Mouse (Mus musculus) neural tube, embryonic 11.5 days (tissue): ENCODE results near the gene Nfrkb. TPM values are rescaled to one million over a fixed set of nuclear protein-coding genes. Genes with fewer than 3 reads are reported as not detected.

Experiments used
- ATAC-seq: fragments of 200-750 bp; cut with Nextera tagmentation; 2 replicates; pipeline ENCODE4 v1.8.0; 2017; ENCODE audit warnings: moderate number of reproducible peaks, mild to moderate bottlenecking, moderate TSS enrichment, moderate library complexity; ENCODE audit not compliant: insufficient read depth, low FRiP score, low TSS enrichment
- DNase-seq: peaks from one replicate; pipeline ENCODE4 v3.0.0-alpha.2; 2015; ENCODE audit warnings: low spot score
- H3K27ac ChIP-seq: fragments of 300-500 bp; sonication (generic); 2 replicates; pipeline ENCODE4 v1.5.1; 2014; ENCODE audit warnings: low read depth, mild to moderate bottlenecking, low read length
- H3K27me3 ChIP-seq: fragments of 300-500 bp; sonication (generic); 2 replicates; pipeline ENCODE4 v1.6.1; 2014; ENCODE audit warnings: mild to moderate bottlenecking, low read length, mixed read lengths; ENCODE audit not compliant: control insufficient read depth, insufficient read depth
- H3K36me3 ChIP-seq: fragments of 300-500 bp; sonication (generic); 2 replicates; pipeline ENCODE4 v1.6.1; 2014; ENCODE audit warnings: mild to moderate bottlenecking, low read length, moderate library complexity, mixed read lengths; ENCODE audit not compliant: control insufficient read depth, insufficient read depth
- H3K4me1 ChIP-seq: fragments of 300-500 bp; sonication (generic); 2 replicates; pipeline ENCODE4 v1.6.1; 2014; ENCODE audit warnings: low read length, mixed read lengths; ENCODE audit not compliant: control insufficient read depth, insufficient read depth
- H3K4me2 ChIP-seq: fragments of 300-500 bp; sonication (generic); 2 replicates; pipeline ENCODE4 v1.6.1; 2014; ENCODE audit warnings: low read depth, mild to moderate bottlenecking, moderate library complexity
- H3K4me3 ChIP-seq: fragments of 300-500 bp; sonication (generic); 2 replicates; pipeline ENCODE4 v1.5.1; 2014; ENCODE audit warnings: low read depth, low read length
- H3K9ac ChIP-seq: fragments of 300-500 bp; sonication (generic); 2 replicates; pipeline ENCODE4 v1.6.1; 2014; ENCODE audit warnings: mild to moderate bottlenecking, low read length
- H3K9me3 ChIP-seq: fragments of 300-500 bp; sonication (generic); 2 replicates; pipeline ENCODE4 v1.6.1; 2016; ENCODE audit warnings: low read length; ENCODE audit not compliant: control insufficient read depth
- WGBS: fragments of 180-500 bp; shearing (Covaris S2); extraction: QIAGEN DNeasy Blood & Tissue Kit; methylation state at CpG from one replicate; pipeline ENCODE4 v1.1.7; 2014; 5-methylcytosine and 5-hydroxymethylcytosine counted together
- polyA plus RNA-seq: library from polyadenylated mRNA; unstranded; fragments of >200 nt; fragmentation: Nextera tagmentation; extraction: Ambion mirVana; gene quantifications from 2 replicates; pipeline ENCODE4 v1.2.1, GENCODE M21; 2014

The Nfrkb gene
- polyA plus RNA-seq, 1 experiment from 2014 or later: 22.1 TPM

GRCm38 (mm10) chr9:31363698-31364609, 22.0 kb upstream of the Nfrkb start:
- Histone ChIP-seq H3K4me2 (no peak overlapping the region), H3K4me1 (no peaks in the 10 kb centered on the region), H3K9ac (no peak overlapping the region), H3K4me3 (no peak overlapping the region), H3K9me3 (no peaks in the 10 kb centered on the region), H3K27me3 (no peaks in the 10 kb centered on the region), H3K27ac (no peak overlapping the region), H3K36me3 (peaks cover 3% of the 10 kb centered on the region; the same call in 1 of the 2 replicates)
- 90% methylated on average over 9 of the region's 9 CpGs for WGBS
- DNase-seq (no peak), ATAC-seq (no peak)

DNA sequence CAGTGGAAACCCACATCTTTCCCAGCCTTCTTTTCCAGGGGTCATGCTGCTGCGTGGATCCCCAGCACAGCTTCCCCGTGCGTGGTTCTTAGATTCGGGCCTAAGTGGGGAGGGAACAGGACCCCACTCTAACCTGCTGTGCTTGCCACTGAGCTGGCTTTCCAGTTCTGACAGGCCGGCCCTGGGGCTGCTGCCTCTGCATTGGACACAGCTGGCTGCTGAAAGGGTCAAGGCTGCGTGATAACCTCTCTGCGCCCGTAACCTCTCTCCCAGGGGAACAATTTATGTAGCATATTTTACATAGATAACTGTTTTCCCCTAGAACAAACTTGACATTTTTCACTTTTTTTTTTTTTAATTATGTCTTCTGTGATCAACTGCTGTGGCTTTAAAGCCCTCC, 20.9 kb upstream of the Nfrkb start:
- Histone ChIP-seq H3K4me3 (no peak overlapping the region), H3K36me3 (peaks cover 3% of the 10 kb centered on the region; the same call in 1 of the 2 replicates), H3K4me2 (no peak overlapping the region), H3K9ac (no peak overlapping the region), H3K27ac (no peak overlapping the region), H3K4me1 (no peaks in the 10 kb centered on the region), H3K9me3 (no peaks in the 10 kb centered on the region), H3K27me3 (no peaks in the 10 kb centered on the region)
- 83% methylated on average over 8 of the region's 8 CpGs for whole genome bisulfite sequencing
- ATAC-seq (no peak), DNase-seq (no peak)

- ATAC-seq: no peak
- H3K36me3 ChIP-seq: 0 out of 2 replicates have a peak, but pooled peaks cover 3% of the 10 kb centered on the region
- no peaks in the 10 kb centered on the region for H3K4me1 ChIP-seq
Measured at GRCm38 (mm10) chr9:31371740-31372139, 14.3 kb upstream of the Nfrkb start.

GRCm38 (mm10) chr9:31376661-31377060, 9.3 kb upstream of the Nfrkb start:
- Histone ChIP-seq H3K27me3 (no peaks in the 10 kb centered on the region), H3K4me3 (no peak overlapping the region), H3K4me1 (no peaks in the 10 kb centered on the region), H3K27ac (no peak overlapping the region), H3K36me3 (no peaks in the 10 kb centered on the region), H3K4me2 (no peak overlapping the region), H3K9ac (no peak overlapping the region), H3K9me3 (no peaks in the 10 kb centered on the region)
- no peak for ATAC-seq
- DNase-seq: no peak

More at GRCm38 (mm10) chr9:31371740-31372139, 14.3 kb upstream of the Nfrkb start:
- Histone ChIP-seq H3K9ac (no peak overlapping the region), H3K4me2 (no peak overlapping the region), H3K27ac (no peak overlapping the region), H3K4me3 (no peak overlapping the region), H3K9me3 (no peaks in the 10 kb centered on the region), H3K27me3 (no peaks in the 10 kb centered on the region)
- WGBS: 97% methylated on average over 3 of the region's 3 CpGs
- no peak for DNase-seq

DNA sequence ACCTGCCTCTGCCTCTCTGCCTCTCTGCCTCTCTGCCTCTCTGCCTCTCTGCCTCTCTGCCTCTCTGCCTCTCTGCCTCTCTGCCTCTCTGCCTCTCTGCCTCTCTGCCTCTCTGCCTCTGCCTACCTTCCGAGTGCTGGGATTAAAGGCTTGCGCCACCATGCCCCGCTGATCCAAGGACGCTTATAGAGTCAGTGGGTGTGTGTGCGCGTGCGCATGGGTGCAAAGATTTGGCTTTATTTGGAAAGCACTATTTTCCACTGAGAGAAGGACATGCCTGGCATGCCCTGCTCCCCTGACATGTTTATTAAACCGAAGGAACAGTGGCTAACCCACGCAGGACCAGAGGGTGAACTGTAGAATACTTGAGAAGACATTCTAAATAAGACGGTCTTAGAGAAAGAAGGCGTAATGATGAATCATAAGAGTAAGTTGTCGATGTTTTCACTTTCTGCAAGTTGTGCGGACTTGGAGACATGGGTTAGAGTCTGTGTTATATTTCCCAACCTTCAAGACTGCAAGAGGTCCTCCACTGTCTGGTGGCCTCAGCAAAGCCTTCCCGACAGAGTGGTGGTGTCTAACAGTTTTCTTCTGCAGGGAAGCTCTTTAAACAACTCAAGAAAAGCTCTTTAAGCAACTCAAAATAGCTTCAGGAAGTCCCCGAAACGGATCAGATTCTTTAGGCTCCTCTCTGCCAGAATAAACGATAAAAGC, 1.0 kb upstream of the Nfrkb start:
- no peaks in the 10 kb centered on the region for H3K36me3 ChIP-seq
- H3K27ac ChIP-seq: no peak overlapping the region
- ATAC-seq (no peak), DNase-seq (no peak)
- no peaks in the 10 kb centered on the region for H3K27me3 ChIP-seq
- no peak overlapping the region for H3K9ac ChIP-seq
- no peaks in the 10 kb centered on the region for H3K9me3 ChIP-seq
- no peak overlapping the region for H3K4me3 ChIP-seq
- peak overlapping the region; percentile 60; the same call in 1 of the 2 replicates for H3K4me2 ChIP-seq
- peaks cover 6% of the 10 kb centered on the region; the same call in 1 of the 2 replicates for H3K4me1 ChIP-seq
- WGBS: 85% methylated on average over 17 of the region's 17 CpGs

GRCm38 (mm10) chr9:31385500-31385869, 507 bp upstream of the Nfrkb start:
- Histone ChIP-seq H3K27me3 (no peaks in the 10 kb centered on the region), H3K27ac (no peak overlapping the region)
- DNase-seq: no peak

GRCm38 (mm10) chr9:31386368-31387180, 582 bp downstream of the Nfrkb start:
- WGBS: 13% methylated on average over 40 of the region's 44 CpGs

More at GRCm38 (mm10) chr9:31385500-31385869, 507 bp upstream of the Nfrkb start:
- H3K4me1 ChIP-seq: peaks cover 6% of the 10 kb centered on the region; the same call in 1 of the 2 replicates
- peak overlapping the region; percentile 83 for H3K4me3 ChIP-seq
- H3K4me2 ChIP-seq: peak overlapping the region; percentile 60
- peak overlapping the region; percentile 79 for H3K9ac ChIP-seq
- H3K36me3 ChIP-seq: no peaks in the 10 kb centered on the region
- ATAC-seq: peak; percentile 36
- no peaks in the 10 kb centered on the region for H3K9me3 ChIP-seq
- 34% methylated on average over 4 of the region's 4 CpGs for WGBS

DNA sequence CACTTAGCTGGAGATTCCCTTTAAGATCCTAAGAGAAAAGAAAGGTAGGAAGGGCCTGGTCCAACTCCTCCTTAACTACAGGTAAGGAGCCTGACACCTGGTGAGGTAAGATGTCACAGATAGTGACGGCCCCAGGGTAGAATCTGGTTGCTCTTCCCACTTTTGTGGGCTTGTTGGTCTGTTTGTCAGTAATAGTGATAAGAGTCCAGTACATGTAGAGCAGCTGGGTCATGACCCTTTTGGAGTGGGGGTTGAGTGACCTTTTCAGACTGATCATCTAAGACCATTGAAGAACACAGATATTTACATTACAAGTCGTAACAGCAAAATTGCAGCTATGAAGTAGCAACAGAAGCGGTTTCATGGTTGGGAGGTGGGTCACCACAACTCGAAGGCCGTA, 1.2 kb downstream of the Nfrkb start:
- Histone ChIP-seq H3K36me3 (no peaks in the 10 kb centered on the region), H3K27ac (no peak overlapping the region), H3K4me1 (peaks cover 6% of the 10 kb centered on the region; the same call in 1 of the 2 replicates), H3K9ac (no peak overlapping the region; the same call in 1 of the 2 replicates), H3K9me3 (no peaks in the 10 kb centered on the region), H3K4me2 (no peak overlapping the region; the same call in 1 of the 2 replicates), H3K27me3 (no peaks in the 10 kb centered on the region), H3K4me3 (peak overlapping the region; percentile 83; the same call in 1 of the 2 replicates)
- DNase-seq (no peak), ATAC-seq (no peak)
- 92% methylated on average over 5 of the region's 5 CpGs for WGBS

More at GRCm38 (mm10) chr9:31386368-31387180, 582 bp downstream of the Nfrkb start:
- Histone ChIP-seq H3K4me2 (peak overlapping the region; percentile 60), H3K27ac (no peak overlapping the region), H3K4me1 (peaks cover 6% of the 10 kb centered on the region; the same call in 1 of the 2 replicates), H3K4me3 (peak overlapping the region; percentile 83), H3K36me3 (no peaks in the 10 kb centered on the region), H3K27me3 (no peaks in the 10 kb centered on the region), H3K9ac (peak overlapping the region; percentile 79), H3K9me3 (no peaks in the 10 kb centered on the region)
- DNase-seq: no peak
- ATAC-seq: peak; percentile 72
